Mouse (Mus musculus) G1E (cell line): ENCODE data around the gene Pard3b. TPM values are rescaled to one million over a fixed set of nuclear protein-coding genes. Genes with fewer than 3 reads are reported as not detected.

Experiments
- ATAC-seq: 2 replicates; pipeline ENCODE4 v1.8.0; 2016; ENCODE audit warnings: mild to moderate bottlenecking; ENCODE audit not compliant: insufficient number of reproducible peaks, poor library complexity, low FRiP score, severe bottlenecking; ENCODE audit errors: extremely low read depth
- DNase-seq: peaks from one replicate; pipeline ENCODE4 v3.0.0; 2012; ENCODE audit warnings: low spot score
- H3K27me3 ChIP-seq: 2 replicates; pipeline ENCODE4 v1.6.1; 2012; ENCODE audit warnings: mild to moderate bottlenecking, low read length, inconsistent platforms; ENCODE audit not compliant: insufficient read depth
- H3K36me3 ChIP-seq: replicated peaks from 2 replicates; pipeline ENCODE3; 2012; ENCODE audit warnings: mild to moderate bottlenecking, inconsistent platforms
- H3K4me1 ChIP-seq: 2 replicates; pipeline ENCODE4 v1.6.1; 2012; ENCODE audit warnings: low read depth, low read length, inconsistent platforms, mixed read lengths; ENCODE audit not compliant: insufficient read depth
- H3K4me3 ChIP-seq: 2 replicates; pipeline ENCODE4 v1.5.1; 2012; ENCODE audit warnings: low read depth, mild to moderate bottlenecking, inconsistent platforms, low read length, moderate library complexity, mixed read lengths
- H3K9me3 ChIP-seq: replicated peaks from 2 replicates; pipeline ENCODE4 v1.6.1; 2012; ENCODE audit warnings: inconsistent platforms
- CTCF ChIP-seq: IDR thresholded peaks from 2 replicates; pipeline ENCODE4 v1.5.1; 2012; ENCODE audit warnings: low read depth, low read length, inconsistent platforms, mixed read lengths
- GATA1 ChIP-seq: IDR thresholded peaks from 2 replicates; pipeline ENCODE4 v1.6.1; 2012; ENCODE audit warnings: borderline replicate concordance, low read length, inconsistent platforms, mixed read lengths
- GATA2 ChIP-seq: IDR thresholded peaks from 2 replicates; pipeline ENCODE4 v1.6.1; 2012; ENCODE audit warnings: low read depth, low read length, inconsistent platforms, borderline replicate concordance
- POLR2AphosphoS5 ChIP-seq: IDR thresholded peaks from 2 replicates; pipeline ENCODE4 v1.6.1; 2012; ENCODE audit warnings: low read depth, low read length, inconsistent platforms; ENCODE audit not compliant: insufficient replicate concordance
- TAL1 ChIP-seq: conservative IDR thresholded peaks from 2 replicates; pipeline ENCODE4 v1.6.1; 2012; ENCODE audit warnings: low read depth, low read length, inconsistent platforms, mixed read lengths
- polyA plus RNA-seq: library from polyadenylated mRNA; stranded (reverse); fragments of >175 nt; gene quantifications from 2 replicates; pipeline ENCODE4 v1.2.3, GENCODE M21; 2012
- total RNA-seq, 2 experiments: library from RNA; stranded (forward) in 1 of 2; stranded (reverse) in 1 of 2; fragments of 200-1000 nt in 1 of 2; fragments of >200 nt in 1 of 2; fragmentation: Nextera tagmentation in 1 of 2; gene quantifications; 2 replicates each; pipeline ENCODE4 v1.2.3; 2014 to 2017

The Pard3b gene
- total and polyA plus RNA-seq, 3 experiments = 0.33 TPM; not detected in 2

GRCm38 (mm10) chr1:62085995-62086394 lies 447.4 kb downstream of the Pard3b start:
- TF ChIP-seq CTCF = no peak
- TF ChIP-seq TAL1 = no peak
- no peak for TF ChIP-seq GATA1
- TF ChIP-seq POLR2AphosphoS5 = no peak
- no peak for TF ChIP-seq GATA2
- ATAC-seq = no peak
- DNase-seq = no peak

GRCm38 (mm10) chr1:62087464-62087863 lies 448.8 kb downstream of the Pard3b start:
- no peaks in the 10 kb centered on the region for H3K36me3 ChIP-seq
- ATAC-seq = no peak
- DNase-seq = no peak
- no peak overlapping the region for H3K4me3 ChIP-seq
- H3K4me1 ChIP-seq = no peaks in the 10 kb centered on the region
- H3K27me3 ChIP-seq = no peaks in the 10 kb centered on the region
- TF ChIP-seq CTCF (no peak), TAL1 (no peak), GATA2 (no peak), GATA1 (no peak), POLR2AphosphoS5 (no peak)
- H3K9me3 ChIP-seq = no peaks in the 10 kb centered on the region

More at GRCm38 (mm10) chr1:62085995-62086394, 447.4 kb downstream of the Pard3b start:
- no peak overlapping the region for H3K4me3 ChIP-seq
- H3K27me3 ChIP-seq = no peaks in the 10 kb centered on the region
- H3K36me3 ChIP-seq = no peaks in the 10 kb centered on the region
- H3K4me1 ChIP-seq = no peaks in the 10 kb centered on the region
- no peaks in the 10 kb centered on the region for H3K9me3 ChIP-seq

GRCm38 (mm10) chr1:62094885-62095284 lies 456.3 kb downstream of the Pard3b start:
- H3K4me1 ChIP-seq = no peaks in the 10 kb centered on the region
- no peak overlapping the region for H3K4me3 ChIP-seq
- ATAC-seq (no peak), DNase-seq (no peak)
- no peak for TF ChIP-seq GATA2
- TF ChIP-seq POLR2AphosphoS5 = no peak
- no peak for TF ChIP-seq TAL1
- no peak for TF ChIP-seq GATA1
- no peak for TF ChIP-seq CTCF
- no peaks in the 10 kb centered on the region for H3K36me3 ChIP-seq
- no peaks in the 10 kb centered on the region for H3K27me3 ChIP-seq
- H3K9me3 ChIP-seq = no peaks in the 10 kb centered on the region

DNA sequence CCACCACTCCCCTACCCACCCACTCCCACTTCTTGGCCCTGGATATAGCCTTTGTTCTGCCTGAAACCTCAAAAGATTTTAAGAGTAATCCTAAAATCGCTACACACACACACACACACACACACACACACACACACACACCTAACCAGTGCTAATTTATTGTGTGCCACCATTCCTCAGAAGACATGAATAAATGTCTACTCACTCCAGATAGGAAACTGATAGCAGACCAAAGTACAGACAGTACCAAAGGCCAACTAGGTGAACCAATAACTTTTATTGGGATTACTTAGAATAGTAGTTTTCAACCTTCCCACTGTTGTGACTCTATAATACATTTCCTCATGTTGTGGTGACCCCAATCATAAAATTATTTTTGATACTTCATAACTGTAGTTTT lies 483.8 kb downstream of the Pard3b start:
- H3K27me3 ChIP-seq = no peaks in the 10 kb centered on the region
- TF ChIP-seq POLR2AphosphoS5 (no peak), GATA1 (no peak), GATA2 (no peak), CTCF (no peak), TAL1 (no peak)
- ATAC-seq = no peak
- H3K36me3 ChIP-seq = no peaks in the 10 kb centered on the region
- DNase-seq = no peak
- H3K4me3 ChIP-seq = no peak overlapping the region
- no peaks in the 10 kb centered on the region for H3K9me3 ChIP-seq
- no peaks in the 10 kb centered on the region for H3K4me1 ChIP-seq

DNA sequence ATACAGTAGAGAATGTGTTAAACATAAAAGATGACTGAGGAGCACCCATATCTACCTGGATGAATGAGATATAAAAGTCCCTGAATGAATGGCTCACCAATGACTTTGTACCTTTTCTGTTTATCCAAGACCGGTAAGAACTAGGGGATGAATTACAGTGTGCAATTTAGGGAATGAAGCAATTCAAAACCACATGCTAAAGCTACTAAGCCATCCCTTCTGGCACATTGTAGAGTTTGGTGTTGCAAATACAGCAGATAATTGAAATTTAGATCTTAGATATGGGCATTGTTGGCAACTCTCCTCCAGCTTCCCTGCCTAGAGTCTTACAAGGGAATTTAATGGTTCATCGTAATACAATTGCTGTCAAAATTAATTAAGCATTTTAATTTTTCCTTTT lies 490.6 kb downstream of the Pard3b start:
- Histone ChIP-seq H3K27me3 (no peaks in the 10 kb centered on the region), H3K9me3 (no peaks in the 10 kb centered on the region), H3K36me3 (no peaks in the 10 kb centered on the region), H3K4me3 (no peak overlapping the region), H3K4me1 (no peaks in the 10 kb centered on the region)
- ATAC-seq (no peak), DNase-seq (no peak)
- no peak for TF ChIP-seq GATA2
- no peak for TF ChIP-seq GATA1
- TF ChIP-seq POLR2AphosphoS5 = no peak
- TF ChIP-seq CTCF = no peak
- TF ChIP-seq TAL1 = no peak

GRCm38 (mm10) chr1:62148134-62148533 lies 509.5 kb downstream of the Pard3b start:
- ATAC-seq = no peak
- no peaks in the 10 kb centered on the region for H3K36me3 ChIP-seq
- no peak overlapping the region for H3K4me3 ChIP-seq
- TF ChIP-seq TAL1 (no peak), CTCF (no peak), GATA2 (no peak), POLR2AphosphoS5 (no peak), GATA1 (no peak)
- no peak for DNase-seq
- H3K27me3 ChIP-seq = no peaks in the 10 kb centered on the region
- H3K4me1 ChIP-seq = no peaks in the 10 kb centered on the region
- no peaks in the 10 kb centered on the region for H3K9me3 ChIP-seq

DNA sequence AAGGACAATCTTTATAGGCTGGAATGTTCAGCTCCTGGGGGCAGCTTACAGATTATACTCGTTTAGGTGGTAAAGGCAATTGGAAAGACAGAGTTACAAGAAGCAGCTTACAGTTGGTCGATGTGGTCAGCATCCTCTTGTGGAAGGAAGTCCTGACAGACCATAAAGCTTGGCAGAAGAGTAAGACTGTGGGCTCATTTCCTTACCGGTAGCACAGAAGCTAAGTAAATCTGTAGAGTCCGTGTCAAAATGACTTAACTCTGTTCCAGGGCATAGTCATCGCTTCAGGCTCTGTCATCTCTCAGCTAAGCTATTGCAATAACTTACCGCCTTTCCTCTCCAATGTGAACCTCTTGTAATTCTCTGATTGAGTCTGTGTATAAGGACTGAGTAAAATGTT lies 510.2 kb downstream of the Pard3b start:
- Histone ChIP-seq H3K36me3 (no peaks in the 10 kb centered on the region), H3K4me1 (no peaks in the 10 kb centered on the region), H3K27me3 (no peaks in the 10 kb centered on the region), H3K4me3 (no peak overlapping the region), H3K9me3 (no peaks in the 10 kb centered on the region)
- DNase-seq (no peak), ATAC-seq (no peak)
- TF ChIP-seq GATA2 = no peak
- TF ChIP-seq CTCF = no peak
- no peak for TF ChIP-seq GATA1
- no peak for TF ChIP-seq POLR2AphosphoS5
- TF ChIP-seq TAL1 = no peak
